Mouse (Mus musculus): Measurements from ENCODE around the gene Arsb. TPM values are rescaled to one million over a fixed set of nuclear protein-coding genes. Genes with fewer than 3 reads are reported as not detected.

Arsb gene
- polyA plus RNA-seq, 1 experiment from 2014 or later = 11.2 TPM

DNA sequence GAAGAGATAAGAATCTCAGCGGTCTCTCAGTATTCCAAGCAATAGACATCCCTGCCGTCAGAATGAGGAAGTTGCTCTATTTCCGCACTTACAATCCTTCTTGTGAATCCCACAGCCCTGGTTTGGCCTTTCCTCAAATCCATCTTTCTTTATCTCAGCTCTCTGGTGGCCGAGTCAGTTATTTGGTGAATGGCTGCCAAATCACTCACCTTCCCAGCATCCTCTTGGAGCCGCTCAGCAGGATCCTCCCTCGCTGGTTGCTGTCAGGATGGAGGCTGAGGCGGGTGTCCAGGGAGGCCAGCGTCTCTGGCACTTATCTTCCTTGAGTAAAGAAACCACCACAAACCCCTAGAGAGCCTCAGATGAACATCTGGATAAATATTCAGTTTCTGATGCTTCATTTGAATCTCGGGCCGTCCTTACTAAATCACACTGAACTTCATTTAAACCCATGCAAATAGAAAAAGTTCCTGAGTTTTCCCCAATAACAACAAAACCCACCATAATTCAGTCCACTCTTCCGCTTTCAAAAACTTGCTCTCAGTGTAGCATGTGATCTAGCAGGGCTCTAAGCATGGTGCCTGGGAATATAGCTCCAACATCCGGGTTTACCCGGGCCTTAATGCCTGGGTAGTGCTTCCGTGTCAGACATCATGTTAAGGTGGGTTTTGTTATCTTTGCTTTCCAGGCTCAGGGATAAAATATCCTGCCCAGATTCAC is 81.1 kb downstream of the Arsb start:
- no peak overlapping the region for H3K4me3 ChIP-seq (replicated peaks)
- no peak for ATAC-seq
- H3K4me2 ChIP-seq (replicated peaks) = no peak overlapping the region
- no peak overlapping the region for H3K27ac ChIP-seq
- H3K9ac ChIP-seq = no peak overlapping the region
- no peaks in the 10 kb centered on the region for H3K9me3 ChIP-seq
- no peaks in the 10 kb centered on the region for H3K27me3 ChIP-seq (replicated peaks)
- H3K36me3 ChIP-seq = no peaks in the 10 kb centered on the region
- 59% methylated on average over 14 of the region's 14 CpGs for WGBS
- 0 out of 2 replicates have a peak, but pooled peaks cover 4% of the 10 kb centered on the region for H3K4me1 ChIP-seq (replicated peaks)

- WGBS = 90% methylated on average over 6 of the region's 6 CpGs
- no peaks in the 10 kb centered on the region for H3K9me3 ChIP-seq
- H3K36me3 ChIP-seq = no peaks in the 10 kb centered on the region
- H3K4me3 ChIP-seq (replicated peaks) = no peak overlapping the region
- H3K9ac ChIP-seq = no peak overlapping the region
- H3K27me3 ChIP-seq (replicated peaks) = no peaks in the 10 kb centered on the region
- no peak overlapping the region for H3K4me2 ChIP-seq (replicated peaks)
- H3K27ac ChIP-seq = no peak overlapping the region
- ATAC-seq = no peak
- 0 out of 2 replicates have a peak, but pooled peaks cover 4% of the 10 kb centered on the region for H3K4me1 ChIP-seq (replicated peaks)
These were observed 82.3 kb downstream of the Arsb start for GRCm38 (mm10) chr13:93853767-93854166.

DNA sequence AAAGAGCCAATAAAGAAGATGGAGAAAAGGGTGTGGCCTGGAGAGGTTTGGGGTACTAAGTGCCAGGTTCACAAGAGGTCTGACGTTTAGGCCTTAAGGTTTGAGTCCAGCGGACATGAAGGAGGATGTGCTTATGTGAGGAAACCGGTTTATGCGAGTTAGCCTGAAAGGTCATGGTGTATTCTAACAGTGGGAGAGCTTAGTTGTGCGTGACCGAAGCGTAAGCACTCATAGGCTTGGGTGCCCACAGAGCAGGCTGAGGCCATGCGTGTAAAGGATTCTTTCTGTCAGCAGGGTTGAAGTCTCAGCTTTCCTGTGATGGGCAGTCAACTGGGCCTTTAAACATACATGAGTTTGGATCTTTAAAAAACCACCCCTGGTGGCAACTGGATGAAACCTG is 82.9 kb downstream of the Arsb start:
- no peaks in the 10 kb centered on the region for H3K27me3 ChIP-seq (replicated peaks)
- no peaks in the 10 kb centered on the region for H3K36me3 ChIP-seq
- H3K9me3 ChIP-seq = no peaks in the 10 kb centered on the region
- 92% methylated on average over 8 of the region's 8 CpGs for WGBS
- H3K4me2 ChIP-seq (replicated peaks) = no peak overlapping the region
- H3K9ac ChIP-seq = no peak overlapping the region
- H3K4me3 ChIP-seq (replicated peaks) = no peak overlapping the region
- ATAC-seq = no peak
- H3K4me1 ChIP-seq (replicated peaks) = 0 out of 2 replicates have a peak, but pooled peaks cover 4% of the 10 kb centered on the region
- no peak overlapping the region for H3K27ac ChIP-seq

DNA sequence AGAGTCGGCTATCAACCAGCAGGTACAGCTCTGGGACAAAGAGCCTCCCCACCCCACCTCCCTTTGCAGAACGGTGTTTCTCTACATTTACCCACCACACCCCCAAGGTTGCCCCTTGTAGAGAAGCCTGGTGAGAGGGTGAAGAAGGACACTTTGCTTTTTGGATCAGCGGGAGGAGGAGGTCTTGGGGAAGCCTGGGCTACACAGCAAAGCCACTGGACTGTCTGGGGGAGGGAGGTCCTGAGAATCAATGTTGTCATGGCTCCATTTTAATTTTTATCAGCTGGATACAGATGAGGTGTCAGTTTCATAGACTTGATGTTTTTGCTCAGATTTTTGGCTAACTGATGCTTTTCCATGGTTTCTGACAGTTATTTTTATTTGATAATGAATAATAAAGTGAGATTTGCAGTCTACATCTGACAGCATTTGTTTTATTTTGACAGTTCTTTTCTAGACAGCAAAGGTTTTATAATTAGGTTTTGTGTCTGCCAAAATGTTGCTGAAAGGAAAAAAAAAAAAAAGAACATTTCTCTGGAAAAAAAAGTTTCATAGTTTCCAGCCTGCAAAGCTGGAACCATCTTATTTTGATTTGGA is 83.6 kb downstream of the Arsb start:
- H3K4me1 ChIP-seq (replicated peaks) = 0 out of 2 replicates have a peak, but pooled peaks cover 4% of the 10 kb centered on the region
- H3K9me3 ChIP-seq = no peaks in the 10 kb centered on the region
- WGBS = 84% methylated on average over 3 of the region's 3 CpGs
- no peak overlapping the region for H3K4me2 ChIP-seq (replicated peaks)
- no peaks in the 10 kb centered on the region for H3K27me3 ChIP-seq (replicated peaks)
- no peak for ATAC-seq
- no peak overlapping the region for H3K27ac ChIP-seq
- no peak overlapping the region for H3K9ac ChIP-seq
- no peaks in the 10 kb centered on the region for H3K36me3 ChIP-seq
- H3K4me3 ChIP-seq (replicated peaks) = no peak overlapping the region

GRCm38 (mm10) chr13:93855701-93856183 is 84.3 kb downstream of the Arsb start:
- H3K27ac ChIP-seq = no peak overlapping the region
- H3K4me2 ChIP-seq (replicated peaks) = peak overlapping the region; percentile 27; the same call in 1 of the 2 replicates
- no peak overlapping the region; the same call in 1 of the 2 replicates for H3K4me3 ChIP-seq (replicated peaks)
- ATAC-seq = peak; percentile 53
- no peak overlapping the region for H3K9ac ChIP-seq
- H3K4me1 ChIP-seq (replicated peaks) = 0 out of 2 replicates have a peak, but pooled peaks cover 4% of the 10 kb centered on the region
- H3K27me3 ChIP-seq (replicated peaks) = no peaks in the 10 kb centered on the region
- no peaks in the 10 kb centered on the region for H3K9me3 ChIP-seq
- no peaks in the 10 kb centered on the region for H3K36me3 ChIP-seq
- 24% methylated on average over 11 of the region's 11 CpGs for WGBS

DNA sequence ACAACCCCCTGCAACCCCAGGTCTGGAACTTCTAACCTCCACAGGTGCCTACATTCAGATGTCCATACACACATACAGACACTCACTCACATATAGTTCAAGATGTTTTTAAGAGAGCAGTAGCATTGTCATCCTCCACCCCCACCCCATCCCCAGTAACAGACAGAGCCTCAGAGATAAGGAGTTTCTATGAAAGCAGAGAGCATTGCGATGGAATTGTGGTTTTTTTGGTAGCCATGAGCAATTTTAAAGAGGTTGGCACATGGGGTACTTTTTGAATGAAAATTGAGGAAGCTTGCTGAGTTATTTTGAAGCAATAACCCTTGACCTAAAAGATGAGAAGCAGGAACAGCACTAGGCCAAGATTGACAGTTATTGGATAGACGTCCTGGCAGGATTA is 89.8 kb downstream of the Arsb start:
- Histone ChIP-seq H3K9me3 (no peaks in the 10 kb centered on the region), H3K4me3 (replicated peaks) (no peak overlapping the region), H3K36me3 (no peaks in the 10 kb centered on the region), H3K27ac (no peak overlapping the region), H3K9ac (no peak overlapping the region), H3K27me3 (replicated peaks) (no peaks in the 10 kb centered on the region), H3K4me1 (replicated peaks) (no peaks in the 10 kb centered on the region), H3K4me2 (replicated peaks) (no peak overlapping the region)
- no peak for ATAC-seq
- 82% methylated on average over 2 of the region's 2 CpGs for WGBS

- Histone ChIP-seq H3K4me1 (replicated peaks) (no peaks in the 10 kb centered on the region), H3K9me3 (no peaks in the 10 kb centered on the region), H3K9ac (no peak overlapping the region), H3K27ac (no peak overlapping the region), H3K4me3 (replicated peaks) (no peak overlapping the region), H3K4me2 (replicated peaks) (no peak overlapping the region), H3K27me3 (replicated peaks) (no peaks in the 10 kb centered on the region), H3K36me3 (no peaks in the 10 kb centered on the region)
- 65% methylated on average over 8 of the region's 8 CpGs for WGBS
- ATAC-seq = no peak
These were observed 92.8 kb downstream of the Arsb start for GRCm38 (mm10) chr13:93864066-93864740.

DNA sequence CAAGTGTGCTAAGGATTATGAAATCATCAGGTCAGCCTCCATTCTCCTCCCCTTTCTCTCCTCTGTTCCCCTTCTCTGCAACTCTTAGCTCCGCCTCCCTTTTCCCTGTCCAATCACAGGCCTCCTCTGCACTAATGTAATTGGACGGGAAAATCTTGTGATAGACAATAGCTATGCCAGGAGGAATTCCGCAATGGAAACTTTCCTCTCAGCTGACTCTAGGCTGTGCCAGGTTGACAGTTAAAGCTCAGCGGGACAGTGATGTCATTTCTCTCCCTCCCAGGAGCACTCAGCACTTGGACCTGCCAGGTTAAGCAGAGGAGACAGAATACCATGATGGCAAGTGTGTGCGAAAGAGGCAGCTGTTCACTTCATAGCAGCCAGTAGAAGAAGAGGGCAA is 95.2 kb downstream of the Arsb start:
- WGBS = 90% methylated on average over 5 of the region's 5 CpGs
- Histone ChIP-seq H3K27ac (no peak overlapping the region), H3K27me3 (replicated peaks) (no peaks in the 10 kb centered on the region), H3K36me3 (no peaks in the 10 kb centered on the region), H3K4me1 (replicated peaks) (no peaks in the 10 kb centered on the region), H3K9ac (no peak overlapping the region), H3K9me3 (no peaks in the 10 kb centered on the region), H3K4me2 (replicated peaks) (no peak overlapping the region), H3K4me3 (replicated peaks) (no peak overlapping the region)
- ATAC-seq = no peak

DNA sequence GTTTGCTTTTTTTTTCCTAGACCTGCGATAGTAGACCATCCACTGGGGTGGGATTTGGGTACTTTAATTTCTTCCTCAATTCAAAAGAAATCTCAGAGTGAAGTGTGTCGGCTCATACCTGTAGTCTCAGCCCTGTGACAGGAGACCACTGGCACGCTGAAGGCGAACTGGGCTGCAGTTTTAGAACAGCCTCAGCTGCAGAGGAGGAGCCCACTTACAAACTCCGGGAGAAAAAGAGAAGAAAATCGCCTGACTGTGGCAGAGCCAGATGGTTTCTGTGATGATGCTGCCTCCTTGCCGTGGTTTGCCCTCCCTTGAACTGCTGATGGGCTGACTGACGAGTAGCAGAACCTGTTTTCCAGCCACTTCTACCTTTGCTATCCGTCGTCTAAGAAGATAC is 100.3 kb downstream of the Arsb start:
- H3K27ac ChIP-seq = no peak overlapping the region
- 71% methylated on average over 10 of the region's 10 CpGs for WGBS

GRCm38 (mm10) chr13:93872591-93872990 is 101.2 kb downstream of the Arsb start:
- Histone ChIP-seq H3K36me3 (no peaks in the 10 kb centered on the region), H3K4me3 (replicated peaks) (no peak overlapping the region), H3K4me2 (replicated peaks) (no peak overlapping the region), H3K27ac (no peak overlapping the region), H3K4me1 (replicated peaks) (no peaks in the 10 kb centered on the region), H3K27me3 (replicated peaks) (no peaks in the 10 kb centered on the region), H3K9me3 (no peaks in the 10 kb centered on the region), H3K9ac (no peak overlapping the region)
- ATAC-seq = no peak
- 94% methylated on average over 6 of the region's 6 CpGs for WGBS

More for the DNA sequence above, 100.3 kb downstream of the Arsb start:
- Histone ChIP-seq H3K4me2 (replicated peaks) (no peak overlapping the region), H3K9ac (no peak overlapping the region), H3K4me1 (replicated peaks) (no peaks in the 10 kb centered on the region), H3K9me3 (no peaks in the 10 kb centered on the region), H3K4me3 (replicated peaks) (no peak overlapping the region), H3K36me3 (no peaks in the 10 kb centered on the region), H3K27me3 (replicated peaks) (no peaks in the 10 kb centered on the region)
- ATAC-seq = no peak

GRCm38 (mm10) chr13:93877924-93878323 is 106.5 kb downstream of the Arsb start:
- no peak for ATAC-seq
- no peak overlapping the region for H3K4me3 ChIP-seq (replicated peaks)
- no peak overlapping the region for H3K27ac ChIP-seq
- WGBS = 75% methylated on average over 2 of the region's 2 CpGs
- no peaks in the 10 kb centered on the region for H3K27me3 ChIP-seq (replicated peaks)
- H3K9me3 ChIP-seq = no peaks in the 10 kb centered on the region
- no peaks in the 10 kb centered on the region for H3K4me1 ChIP-seq (replicated peaks)
- H3K36me3 ChIP-seq = no peaks in the 10 kb centered on the region
- no peak overlapping the region for H3K9ac ChIP-seq
- H3K4me2 ChIP-seq (replicated peaks) = no peak overlapping the region

- Histone ChIP-seq H3K9ac (no peak overlapping the region), H3K9me3 (no peaks in the 10 kb centered on the region), H3K4me3 (replicated peaks) (no peak overlapping the region), H3K27ac (no peak overlapping the region), H3K4me1 (replicated peaks) (no peaks in the 10 kb centered on the region), H3K36me3 (no peaks in the 10 kb centered on the region), H3K4me2 (replicated peaks) (no peak overlapping the region), H3K27me3 (replicated peaks) (no peaks in the 10 kb centered on the region)
- no peak for ATAC-seq
- WGBS = 80% methylated on average over 5 of the region's 5 CpGs
These were observed 108.0 kb downstream of the Arsb start for GRCm38 (mm10) chr13:93879426-93879825.
